Mouse (Mus musculus) liver, embryonic 14.5 days (tissue): ENCODE measurements around the gene Gtpbp1. TPM values are rescaled to one million over a fixed set of nuclear protein-coding genes. Genes with fewer than 3 reads are reported as not detected.

Source experiments
- ATAC-seq: fragments of 200-750 bp; cut with Nextera tagmentation; 2 replicates; pipeline ENCODE4 v1.8.0; 2017; ENCODE audit warnings: moderate number of reproducible peaks, mild to moderate bottlenecking, moderate library complexity; ENCODE audit not compliant: insufficient read depth
- DNase-seq, 3 experiments: peaks; one replicate each; pipeline ENCODE4 v3.0.0-alpha.2; 2012 to 2013; ENCODE audit warnings: low read depth in 3 of 3, low spot score in 3 of 3
- H3K27ac ChIP-seq: fragments of 300-500 bp; sonication (generic); 2 replicates; pipeline ENCODE4 v1.5.1; 2014; ENCODE audit warnings: moderate library complexity, mild to moderate bottlenecking, control low read depth, inconsistent platforms
- H3K27me3 ChIP-seq: fragments of 300-500 bp; sonication (generic); 2 replicates; pipeline ENCODE4 v1.6.1; 2014; ENCODE audit warnings: mild to moderate bottlenecking, low read length, moderate library complexity; ENCODE audit not compliant: control insufficient read depth, insufficient read depth
- H3K36me3 ChIP-seq: fragments of 300-500 bp; sonication (generic); replicated peaks from 2 replicates; pipeline ENCODE4 v1.6.1; 2014; ENCODE audit warnings: low read depth; ENCODE audit not compliant: control insufficient read depth, insufficient read depth
- H3K4me1 ChIP-seq, 2 experiments: fragments of 200-500 bp in 1 of 2; fragments of 300-500 bp in 1 of 2; sonication (generic) in 1 of 2; replicated peaks; 2 replicates each; pipeline ENCODE4 v1.6.1; 2012 to 2014; ENCODE audit warnings: antibody characterized with exemption in 1 of 2, inconsistent platforms in 1 of 2, low read length in 1 of 2; ENCODE audit not compliant: control insufficient read depth in 2 of 2, insufficient read depth in 2 of 2
- H3K4me2 ChIP-seq: fragments of 300-500 bp; sonication (generic); 2 replicates; pipeline ENCODE4 v1.6.1; 2014; ENCODE audit warnings: low read depth, mild to moderate bottlenecking, control low read depth, moderate library complexity
- H3K4me3 ChIP-seq, 2 experiments: fragments of 200-500 bp in 1 of 2; fragments of 300-500 bp in 1 of 2; sonication (generic) in 1 of 2; 2 replicates each; pipeline ENCODE4 v1.5.1; 2012 to 2014; ENCODE audit warnings: low read depth in 2 of 2, low read length in 2 of 2, mild to moderate bottlenecking in 2 of 2, control low read depth in 1 of 2, inconsistent platforms in 1 of 2, moderate library complexity in 1 of 2; ENCODE audit not compliant: insufficient read depth in 1 of 2
- H3K9ac ChIP-seq: fragments of 300-500 bp; sonication (generic); replicated peaks from 2 replicates; pipeline ENCODE4 v1.6.1; 2014; ENCODE audit warnings: mild to moderate bottlenecking, control low read depth, moderate library complexity
- H3K9me3 ChIP-seq: fragments of 300-500 bp; sonication (generic); 2 replicates; pipeline ENCODE4 v1.6.1; 2016; ENCODE audit warnings: low read length, mixed read lengths; ENCODE audit not compliant: control insufficient read depth
- CTCF ChIP-seq: IDR thresholded peaks from 2 replicates; pipeline ENCODE4 v1.5.1; 2016; ENCODE audit warnings: antibody characterized with exemption, low read depth, control low read depth
- EP300 ChIP-seq: IDR thresholded peaks from 2 replicates; pipeline ENCODE4 v1.6.1; 2016; ENCODE audit warnings: antibody characterized with exemption, low read depth
- WGBS: fragments of 180-500 bp; shearing (Covaris S2); extraction: QIAGEN DNeasy Blood & Tissue Kit; methylation state at CpG from one replicate; pipeline ENCODE4 v1.1.7; 2014; ENCODE audit not compliant: insufficient replicate concordance; 5-methylcytosine and 5-hydroxymethylcytosine counted together
- polyA plus RNA-seq, 2 experiments: library from polyadenylated mRNA; depleted of rRNA in 1 of 2; stranded (reverse) in 1 of 2; unstranded in 1 of 2; fragments of >200 nt; fragmentation: Nextera tagmentation in 1 of 2; extraction: Ambion mirVana in 1 of 2; gene quantifications; 2 replicates each; pipeline versions ENCODE4 v1.2.1 to v1.2.3; 2012 to 2014

Gene Gtpbp1
- polyA plus RNA-seq, 2 experiments, result 22.6 to 23.5 TPM

DNA sequence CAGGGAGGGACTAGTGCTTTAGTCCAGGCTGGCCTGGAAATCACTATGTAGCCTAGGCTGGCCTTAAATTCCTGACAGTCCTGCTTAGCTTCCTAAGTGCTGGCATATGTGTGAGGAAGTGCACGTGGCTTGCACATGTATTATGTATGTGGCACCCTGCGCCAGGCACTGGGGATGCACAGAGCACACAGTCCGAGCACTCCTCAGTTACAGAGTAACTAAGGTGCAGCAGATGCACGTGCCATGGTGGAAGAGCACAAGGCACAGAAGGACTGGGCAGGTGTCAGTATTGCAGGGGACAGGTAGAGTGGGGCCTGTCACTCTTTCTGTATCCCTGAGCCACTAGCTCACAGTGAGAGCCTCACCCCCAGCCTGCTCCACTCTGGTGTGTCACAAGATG is 64.5 kb downstream of the Gtpbp1 start:
- Histone ChIP-seq H3K9me3 (no peaks in the 10 kb centered on the region), H3K9ac (no peak overlapping the region), H3K27me3 (no peaks in the 10 kb centered on the region), H3K4me1 (0 out of 4 replicates have a peak, but pooled peaks cover 0 to 3% of the 10 kb centered on the region in 2 experiments), H3K4me2 (no peak overlapping the region), H3K4me3 (no peak overlapping the region), H3K27ac (no peak overlapping the region), H3K36me3 (no peaks in the 10 kb centered on the region)
- 69% methylated on average over 4 of the region's 4 CpGs for WGBS
- DNase-seq, result no peak
- TF ChIP-seq EP300, result no peak
- no peak for TF ChIP-seq CTCF
- no peak for ATAC-seq

GRCm38 (mm10) chr15:79755977-79756625 is 65.5 kb downstream of the Gtpbp1 start:
- no peaks in the 10 kb centered on the region for H3K36me3 ChIP-seq
- no peak overlapping the region for H3K4me3 ChIP-seq
- TF ChIP-seq CTCF, result no peak
- TF ChIP-seq EP300, result no peak
- WGBS, result 49% methylated on average over 8 of the region's 8 CpGs
- 0 out of 4 replicates have a peak, but pooled peaks cover 0 to 3% of the 10 kb centered on the region in 2 experiments for H3K4me1 ChIP-seq
- H3K4me2 ChIP-seq, result no peak overlapping the region
- no peaks in the 10 kb centered on the region for H3K27me3 ChIP-seq
- no peak overlapping the region for H3K27ac ChIP-seq
- H3K9ac ChIP-seq, result no peak overlapping the region
- ATAC-seq (no peak), DNase-seq (no peak)
- H3K9me3 ChIP-seq, result no peaks in the 10 kb centered on the region

DNA sequence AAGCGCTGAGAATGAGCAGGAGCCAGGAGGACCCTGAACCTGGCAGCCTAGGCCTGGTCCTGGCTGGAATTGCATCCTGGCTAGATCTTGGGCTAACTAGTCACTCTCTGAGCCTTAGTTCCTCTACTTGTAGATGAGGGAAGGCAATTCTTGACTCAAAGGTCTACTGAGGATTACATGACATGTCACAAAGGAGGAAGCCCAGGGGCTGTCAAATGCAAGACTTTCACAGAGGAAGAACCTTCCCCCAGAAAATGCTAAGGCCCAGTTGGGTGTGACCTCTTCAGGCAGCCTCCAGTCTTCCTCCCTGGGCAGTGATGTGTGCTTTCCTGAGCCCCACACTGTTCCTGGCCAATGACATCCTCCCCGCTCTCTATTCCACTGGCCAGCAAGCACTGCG is 66.5 kb downstream of the Gtpbp1 start:
- H3K27me3 ChIP-seq, result no peaks in the 10 kb centered on the region
- H3K4me3 ChIP-seq, result no peak overlapping the region
- 53% methylated on average over 3 of the region's 3 CpGs for WGBS
- ATAC-seq (no peak), DNase-seq (no peak)
- no peaks in the 10 kb centered on the region for H3K36me3 ChIP-seq
- no peaks in the 10 kb centered on the region for H3K9me3 ChIP-seq
- H3K4me2 ChIP-seq, result no peak overlapping the region
- H3K27ac ChIP-seq, result no peak overlapping the region
- TF ChIP-seq CTCF (no peak), EP300 (no peak)
- H3K9ac ChIP-seq, result no peak overlapping the region
- H3K4me1 ChIP-seq, result 0 out of 4 replicates have a peak, but pooled peaks cover 0 to 3% of the 10 kb centered on the region in 2 experiments

- Histone ChIP-seq H3K4me3 (no peak overlapping the region), H3K4me2 (no peak overlapping the region), H3K27ac (no peak overlapping the region), H3K9me3 (no peaks in the 10 kb centered on the region), H3K9ac (no peak overlapping the region), H3K4me1 (0 out of 4 replicates have a peak, but pooled peaks cover 0 to 3% of the 10 kb centered on the region in 2 experiments), H3K36me3 (no peaks in the 10 kb centered on the region), H3K27me3 (no peaks in the 10 kb centered on the region)
- DNase-seq (no peak), ATAC-seq (no peak)
- 71% methylated on average over 6 of the region's 6 CpGs for WGBS
- TF ChIP-seq CTCF, result no peak
- no peak for TF ChIP-seq EP300
Observed at GRCm38 (mm10) chr15:79760956-79761355, 70.3 kb downstream of the Gtpbp1 start.

- H3K4me3 ChIP-seq, result no peak overlapping the region
- no peaks in the 10 kb centered on the region for H3K4me1 ChIP-seq
- TF ChIP-seq EP300, result no peak
- no peak for TF ChIP-seq CTCF
- H3K9ac ChIP-seq, result no peak overlapping the region
- whole genome bisulfite sequencing, result 71% methylated on average over 9 of the region's 9 CpGs
- no peak overlapping the region for H3K27ac ChIP-seq
- no peak overlapping the region for H3K4me2 ChIP-seq
- no peaks in the 10 kb centered on the region for H3K9me3 ChIP-seq
- no peaks in the 10 kb centered on the region for H3K27me3 ChIP-seq
- ATAC-seq (no peak), DNase-seq (no peak)
- no peaks in the 10 kb centered on the region for H3K36me3 ChIP-seq
Observed at GRCm38 (mm10) chr15:79763001-79763400, 72.4 kb downstream of the Gtpbp1 start.
